Mouse (Mus musculus): ENCODE data around the gene Pcsk5.
"Not testable (repeated sequence)": the region's sequence is repeated elsewhere in the genome, so short reads cannot be mapped to it uniquely, and the experiment has no call there.

Gene Pcsk5

DNA sequence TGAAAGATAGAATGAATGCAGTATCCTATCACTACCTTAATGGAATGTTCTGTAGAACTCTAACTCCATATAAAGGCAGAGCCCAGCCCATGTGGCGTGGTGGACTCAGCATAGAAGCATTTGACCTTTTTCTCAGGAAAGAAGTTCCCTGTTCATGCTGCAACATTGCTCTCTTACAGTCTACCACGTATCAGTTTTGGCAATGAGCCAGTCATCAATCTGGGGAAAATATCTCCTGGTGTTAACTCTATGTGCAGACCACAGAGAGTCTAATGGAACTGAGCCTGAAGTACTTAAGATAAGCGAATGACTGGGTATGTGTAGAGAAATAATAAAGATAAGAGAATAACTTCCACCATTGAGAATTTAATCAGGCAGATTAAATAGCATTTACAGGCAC, 270.2 kb downstream of the Pcsk5 start:
- no peak for DNase-seq

GRCm38 (mm10) chr19:17566097-17566496, 271.3 kb downstream of the Pcsk5 start:
- DNase-seq: no peak

DNA sequence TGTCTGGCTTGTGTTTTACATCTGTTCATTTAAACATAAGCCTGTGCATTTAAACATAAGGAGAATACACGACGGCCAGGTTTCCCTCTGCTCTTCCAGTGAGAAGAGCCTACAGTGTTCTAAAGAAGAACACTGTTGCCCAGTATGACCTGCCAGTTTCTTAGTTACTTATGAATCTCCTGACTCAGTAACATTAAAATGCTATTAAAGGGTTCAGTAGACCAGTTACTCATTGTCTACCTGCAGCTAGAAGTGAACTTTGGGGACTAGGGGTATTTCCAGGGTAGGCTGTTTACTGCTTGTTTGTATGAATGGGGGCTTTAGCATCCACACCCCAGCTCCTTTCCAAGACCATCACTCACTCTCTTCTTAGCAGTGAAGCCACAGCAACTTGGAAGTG, 278.7 kb downstream of the Pcsk5 start:
- DNase-seq: peak in 1 of 2 experiments; percentile 51

DNA sequence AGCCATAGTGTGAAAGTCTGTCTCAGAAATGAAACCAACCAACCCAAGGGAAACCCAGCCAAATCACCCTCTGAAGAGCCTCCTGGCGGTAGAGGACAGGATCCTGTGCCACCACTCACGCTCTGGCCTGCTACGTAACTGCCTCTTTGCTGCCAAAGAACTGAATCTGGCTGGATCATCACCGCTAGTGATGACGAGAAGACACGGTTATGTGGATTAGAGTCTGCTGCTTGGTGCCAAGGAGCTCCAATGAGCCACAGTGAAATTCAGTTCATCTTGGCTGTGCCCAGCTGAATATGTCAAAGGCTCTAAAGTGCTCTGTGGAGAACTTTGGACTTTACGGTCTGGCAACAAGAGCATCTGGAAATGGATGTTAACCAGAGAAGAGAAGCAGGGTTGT, 282.3 kb downstream of the Pcsk5 start:
- DNase-seq: peak; percentile 61 to 82

GRCm38 (mm10) chr19:17554571-17554970, 282.9 kb downstream of the Pcsk5 start:
- peak in 1 of 2 experiments; percentile 11 for DNase-seq

- DNase-seq: peak in 1 of 2 experiments; percentile 13
Observed at GRCm38 (mm10) chr19:17553396-17554100, 283.9 kb downstream of the Pcsk5 start.

DNA sequence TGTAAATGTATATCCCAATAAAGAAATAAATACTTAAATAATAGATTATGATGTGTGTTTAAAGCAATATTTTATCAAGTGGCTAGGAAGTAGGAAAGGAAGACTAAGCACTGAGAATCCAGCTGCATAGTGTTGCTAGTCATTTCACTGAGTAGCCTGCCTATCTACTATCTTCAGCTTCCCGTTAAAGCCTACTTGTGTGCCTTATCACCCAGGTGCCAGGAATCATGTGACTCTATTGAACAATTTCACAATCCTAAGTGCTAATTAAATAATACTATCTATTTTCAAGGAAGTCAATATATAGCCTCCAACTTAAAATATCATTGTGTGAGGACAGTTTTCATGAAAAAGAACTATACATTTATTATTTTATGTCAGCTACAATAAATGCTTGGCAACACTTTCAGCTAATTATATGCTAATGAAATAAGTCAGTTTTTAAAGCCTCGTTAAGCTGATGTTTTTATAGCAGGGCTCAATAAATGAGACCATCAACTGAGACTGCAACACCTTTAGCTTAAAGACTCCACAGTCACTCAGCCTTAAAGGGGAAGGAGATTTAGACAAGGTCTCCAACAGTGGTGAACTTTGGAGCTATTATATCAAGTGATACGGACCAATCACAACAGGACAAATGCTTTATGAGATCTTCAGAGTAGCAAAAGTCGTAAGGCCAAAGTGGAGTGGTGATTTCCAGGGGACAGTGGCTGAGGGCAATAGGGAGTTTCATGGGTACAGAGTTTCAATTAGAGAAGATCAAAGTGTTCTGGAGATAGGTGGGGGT, 308.5 kb downstream of the Pcsk5 start:
- no peak for DNase-seq

GRCm38 (mm10) chr19:17525558-17525957, 311.9 kb downstream of the Pcsk5 start:
- DNase-seq: no peak

- peak in 1 of 2 experiments; percentile 6 for DNase-seq
Observed at GRCm38 (mm10) chr19:17514456-17514855, 323.0 kb downstream of the Pcsk5 start.

DNA sequence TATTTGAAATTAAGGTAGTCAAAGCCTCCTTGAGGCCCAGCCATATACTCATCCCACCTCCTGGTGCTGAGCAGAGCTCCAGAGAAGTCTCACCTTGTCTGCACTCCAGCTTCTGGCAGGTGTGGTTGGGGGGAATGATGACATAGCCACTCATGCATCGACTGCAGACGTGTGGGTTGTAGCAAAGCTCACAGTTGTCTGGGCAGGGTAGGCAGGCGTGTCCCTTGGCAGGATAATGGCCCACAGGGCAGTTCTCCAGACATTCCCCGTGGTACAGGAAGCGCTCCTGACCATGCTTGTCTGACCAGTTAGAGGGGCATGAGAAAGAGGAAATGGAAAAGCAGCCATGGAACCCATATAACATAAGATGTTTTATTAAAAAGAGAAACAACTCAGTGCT, 326.1 kb downstream of the Pcsk5 start:
- DNase-seq: no peak

- DNase-seq: no peak
Observed at GRCm38 (mm10) chr19:17504212-17504611, 333.2 kb downstream of the Pcsk5 start.

DNA sequence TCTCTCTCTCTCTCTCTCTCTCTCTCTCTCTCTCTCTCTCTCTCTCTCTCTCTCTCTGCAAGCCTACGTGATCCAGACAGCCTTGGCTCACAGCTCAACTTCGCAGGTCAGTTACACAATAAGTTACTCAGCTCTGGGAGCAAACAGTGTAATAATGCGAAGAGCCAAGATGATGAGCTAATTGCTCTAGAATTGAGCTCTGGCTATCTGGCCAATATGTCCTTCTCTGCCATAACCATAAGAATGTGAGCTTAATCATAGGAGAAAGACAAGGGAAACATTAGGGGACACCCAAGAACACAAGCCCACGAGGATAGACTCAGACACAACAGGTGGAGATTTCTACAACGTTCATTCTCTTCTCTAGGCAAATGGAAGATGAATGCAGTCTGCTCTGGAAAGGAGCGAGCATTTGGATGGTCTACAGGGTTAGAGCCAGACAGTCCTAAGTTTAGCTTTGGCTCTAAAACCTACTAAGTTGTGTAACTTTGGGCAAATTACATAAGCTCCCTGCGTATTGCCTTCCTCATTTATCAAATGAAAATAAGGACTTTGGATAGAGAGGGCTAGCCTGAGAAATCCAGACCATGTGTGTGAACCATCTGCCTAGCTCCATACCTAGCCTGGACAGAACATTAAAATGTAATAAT, 338.7 kb downstream of the Pcsk5 start:
- no peak for DNase-seq

DNA sequence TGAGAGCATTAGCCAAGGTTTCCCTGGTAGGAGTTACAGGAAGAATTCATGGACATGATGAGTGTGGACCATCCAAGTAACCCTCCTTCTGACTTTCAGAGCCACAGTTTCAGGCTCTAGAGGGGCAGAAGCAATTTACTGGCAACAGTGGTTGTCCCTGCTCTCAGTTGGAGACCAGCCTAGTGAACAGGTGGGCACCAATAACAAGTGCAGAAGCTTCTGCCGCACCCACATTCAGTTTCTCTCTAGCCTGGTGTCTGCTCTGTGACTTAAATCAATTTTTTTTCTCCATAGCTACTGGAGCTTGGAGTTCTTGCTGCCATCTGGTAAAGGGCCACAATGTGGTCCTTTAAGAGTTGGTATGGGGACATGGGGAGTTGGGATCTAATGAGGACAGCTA, 341.3 kb downstream of the Pcsk5 start:
- DNase-seq: no peak

GRCm38 (mm10) chr19:17491822-17492544, 345.4 kb downstream of the Pcsk5 start:
- DNase-seq: no peak

DNA sequence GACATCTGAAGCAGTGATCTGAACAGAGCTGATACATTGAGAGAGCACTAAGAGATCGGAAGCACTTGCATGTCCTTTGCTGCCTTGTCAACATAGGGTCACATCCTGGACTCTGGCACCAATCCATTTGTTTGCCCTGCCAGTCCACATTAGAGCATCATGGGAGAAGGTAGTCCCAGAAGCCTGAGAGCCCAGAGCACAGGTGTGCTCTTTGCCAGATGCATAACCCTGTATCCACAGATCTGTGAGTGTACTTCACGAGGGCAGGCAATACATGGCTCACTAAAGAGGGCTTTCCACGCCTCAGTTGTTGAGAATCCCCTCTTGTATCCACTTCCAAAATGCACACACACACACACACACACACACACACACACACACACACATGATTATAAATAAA, 346.1 kb downstream of the Pcsk5 start:
- peak; percentile 13 to 32 for DNase-seq

DNA sequence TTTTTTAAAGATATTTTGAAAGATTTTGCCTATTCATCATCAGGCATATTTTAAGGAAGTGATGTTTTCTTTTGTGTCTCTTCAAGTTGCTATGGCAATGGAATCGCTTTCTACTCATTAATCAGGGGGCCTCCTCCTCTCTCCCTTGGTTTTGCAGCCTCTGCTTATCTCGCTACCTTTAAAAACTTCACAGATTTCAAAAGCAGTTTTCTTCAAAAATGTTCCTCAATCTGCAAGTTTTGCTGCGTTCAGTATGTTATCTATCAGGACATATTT, 347.6 kb downstream of the Pcsk5 start:
- no peak for DNase-seq

DNA sequence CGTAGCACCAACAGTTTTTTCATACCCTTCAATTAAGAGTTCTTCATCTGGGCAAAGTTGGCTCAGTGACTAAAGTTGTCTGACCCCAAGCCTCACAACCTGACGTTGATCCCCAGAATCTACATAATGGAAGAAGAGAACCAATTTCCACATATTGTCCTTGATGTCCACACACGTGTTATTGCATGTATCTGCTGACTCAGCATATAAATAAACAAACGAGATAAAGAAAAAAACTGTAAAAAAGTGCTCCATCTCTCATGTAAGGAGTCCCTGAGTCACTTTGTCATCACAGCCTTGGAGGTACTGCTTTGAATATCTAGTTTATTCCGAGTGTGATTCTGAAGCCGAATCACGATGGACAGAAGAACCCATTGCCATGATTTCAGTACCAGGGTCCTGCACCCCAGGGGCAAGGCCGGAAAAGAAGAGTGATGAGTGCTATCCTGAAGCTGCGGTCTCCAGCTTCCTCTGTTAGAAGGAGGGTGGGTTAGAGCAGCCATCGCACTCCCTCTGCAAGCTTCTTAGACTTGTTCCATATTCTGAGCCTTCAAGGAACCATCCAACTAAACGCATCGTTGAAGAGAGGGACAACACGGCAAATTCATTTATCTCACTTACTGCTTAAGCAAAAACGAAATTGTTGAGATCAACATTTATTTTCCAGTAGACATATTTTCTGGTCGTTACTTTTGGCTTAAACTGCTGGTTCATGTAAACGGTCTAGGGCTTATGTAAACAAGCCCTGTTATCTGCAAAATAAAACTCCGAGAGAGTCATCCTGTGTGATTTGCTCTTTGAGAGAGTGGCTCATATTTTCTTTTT, 348.2 kb downstream of the Pcsk5 start:
- DNase-seq: no peak

DNA sequence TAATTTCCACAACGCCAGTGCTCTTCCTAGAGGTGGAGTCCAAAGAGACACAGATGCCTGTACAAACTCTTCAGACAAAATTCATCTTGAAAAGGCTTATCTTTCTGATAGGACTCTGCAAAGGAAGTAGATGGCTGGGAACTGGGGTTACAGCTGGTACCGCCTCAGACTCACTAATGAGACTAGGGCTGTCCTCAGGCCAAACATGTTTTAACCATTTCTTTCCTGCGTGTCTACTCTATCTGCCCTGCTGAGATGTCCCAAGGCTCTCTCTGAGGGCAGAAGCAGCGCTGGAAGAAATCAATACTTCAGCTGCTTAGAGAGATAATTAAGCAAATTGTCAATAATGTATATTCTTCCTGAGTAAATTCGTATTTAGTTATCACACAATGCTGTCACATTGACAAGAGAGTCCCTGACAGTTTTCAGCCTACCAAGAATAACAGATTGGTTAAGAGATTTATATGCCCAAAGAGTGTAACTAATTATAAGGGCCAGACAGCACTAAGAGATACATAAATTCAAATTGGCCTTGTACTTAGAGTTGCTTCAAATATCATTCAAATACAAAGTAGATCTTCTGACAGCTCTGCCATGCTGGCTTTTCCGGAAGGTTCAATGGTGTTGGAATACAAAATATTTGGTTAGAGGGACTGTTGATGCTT, 355.2 kb downstream of the Pcsk5 start:
- no peak for DNase-seq

DNA sequence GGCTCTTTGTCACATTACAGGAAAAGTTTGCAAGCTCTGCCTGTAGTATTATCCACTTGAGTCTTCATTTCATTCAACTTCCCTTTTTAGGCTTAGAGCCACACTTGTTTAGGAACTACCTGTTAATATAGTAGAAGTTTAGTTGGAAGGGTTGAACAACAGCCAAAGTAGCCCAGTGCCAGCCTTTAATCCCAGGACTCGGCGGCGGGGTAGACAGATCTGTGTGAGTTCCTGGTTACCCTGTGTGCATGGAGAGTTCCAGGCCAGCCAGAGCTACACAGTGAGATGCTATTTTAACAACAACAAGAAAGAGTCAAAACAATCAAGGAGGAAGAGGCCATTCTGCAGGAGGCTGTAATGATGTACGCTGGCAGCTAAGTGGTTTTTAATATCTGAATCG, 358.0 kb downstream of the Pcsk5 start:
- peak; percentile 67 to 71 for DNase-seq

- DNase-seq: peak; percentile 7 to 47
Observed at GRCm38 (mm10) chr19:17476021-17476420, 361.4 kb downstream of the Pcsk5 start.

DNA sequence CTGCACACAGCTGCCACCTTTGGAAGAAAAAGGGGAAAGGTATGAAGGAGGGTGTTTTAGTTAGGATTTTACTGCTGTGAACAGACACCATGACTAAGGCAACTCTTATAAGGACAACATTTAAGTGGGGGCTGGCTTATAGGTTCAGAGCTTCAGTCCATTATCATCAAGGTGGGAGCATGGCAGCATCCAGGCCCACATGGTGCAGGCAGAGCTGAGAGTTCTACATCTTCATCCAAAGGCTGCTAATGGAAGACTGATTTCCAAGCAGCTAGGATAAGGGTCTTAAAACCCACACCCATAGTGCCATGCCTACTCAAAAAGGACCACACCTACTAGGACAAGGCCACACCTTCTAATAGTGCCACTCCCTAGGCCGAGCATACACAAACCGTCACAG, 364.3 kb downstream of the Pcsk5 start:
- not testable (repeated sequence) for DNase-seq

- DNase-seq: no peak
Observed at GRCm38 (mm10) chr19:17471861-17472260, 365.6 kb downstream of the Pcsk5 start.
